In genomic region chr10:62311464-62311863, GRCm38 (mm10) we compare ENCODE assay signal across 9 mouse cellular contexts. TPM values are rescaled to one million over a fixed set of nuclear protein-coding genes. Genes with fewer than 3 reads are reported as not detected.
DNase-seq lines count a peak whose midpoint lies in the region; ATAC-seq and TF ChIP-seq lines count a peak whose summit lies in the region.
"Had no signal": no experiment of that assay in that cellular context is flagged by ENCODE, and none has a peak within 500 bp of the region (broad histone marks: within the 10 kb centered on the region; RNA-seq: fewer than 3 reads in every experiment).

No protein-coding gene starts in this region.

- peaks cover 10% of the 10 kb centered on the region for H3K4me1 ChIP-seq in thymus, adult 2 months (replicated peaks; ENCODE audit: control insufficient read depth, insufficient read depth, low read length)
- H3K4me1 ChIP-seq in embryonic facial prominence, embryonic 12.5 days, result peaks cover 24% of the 10 kb centered on the region
- peaks cover 17% of the 10 kb centered on the region for H3K4me1 ChIP-seq in liver, embryonic 11.5 days (replicated peaks; ENCODE audit: control insufficient read depth, insufficient read depth, low read length)
- H3K4me1 ChIP-seq in small intestine, adult 2 months (ENCODE audit: control insufficient read depth, insufficient read depth, insufficient read length, low read length), result peaks cover 12% of the 10 kb centered on the region
- H3K4me1 ChIP-seq in midbrain, postnatal 0 days (ENCODE audit: insufficient read depth, low read length), result no peaks in the 10 kb centered on the region

- H3K36me3 ChIP-seq in thymus, adult 2 months (ENCODE audit: control insufficient read depth, insufficient read depth, low read length), result no peaks in the 10 kb centered on the region
- no peaks in the 10 kb centered on the region for H3K36me3 ChIP-seq in embryonic facial prominence, embryonic 12.5 days
- H3K36me3 ChIP-seq in liver, embryonic 11.5 days (ENCODE audit: control insufficient read depth, insufficient read depth, low read length), result peaks cover 31% of the 10 kb centered on the region
- H3K36me3 ChIP-seq in small intestine, adult 2 months (ENCODE audit: control insufficient read depth, insufficient read depth, low read length), result no peaks in the 10 kb centered on the region
- H3K36me3 ChIP-seq in midbrain, postnatal 0 days (ENCODE audit: insufficient read depth, low read length), result peaks cover 18% of the 10 kb centered on the region
- H3K36me3 ChIP-seq: limb, embryonic 12.5 days had no signal

- 23% methylated on average over 6 of the region's 6 CpGs for WGBS in thymus, adult 2 months
- WGBS in embryonic facial prominence, embryonic 12.5 days, result 35% methylated on average over 6 of the region's 6 CpGs
- 44% methylated on average over 6 of the region's 6 CpGs for WGBS in liver, embryonic 11.5 days
- 3% methylated on average over 6 of the region's 6 CpGs for WGBS in small intestine, adult 2 months
- WGBS in midbrain, postnatal 0 days, result 60% methylated on average over 6 of the region's 6 CpGs

- no peak for ATAC-seq in embryonic facial prominence, embryonic 12.5 days (ENCODE audit: insufficient number of reproducible peaks, insufficient read depth, low FRiP score, low TSS enrichment)
- no peak for ATAC-seq in liver, embryonic 11.5 days (replicated peaks; ENCODE audit: low FRiP score)
- ATAC-seq in midbrain, postnatal 0 days (ENCODE audit: low FRiP score), result no peak

- peak; percentile 14 for DNase-seq in thymus, postnatal 0 days (ENCODE audit: low spot score)
- DNase-seq in thymus, adult 2 months, result no peak
- peak; percentile 45 for DNase-seq in heart, postnatal 25 days (ENCODE audit: low spot score)
- no peak for DNase-seq in liver, embryonic 11.5 days (ENCODE audit: low spot score)
- DNase-seq in cerebellum, postnatal 10 days, result no peak
- no peak for DNase-seq in midbrain, postnatal 0 days (ENCODE audit: low spot score)

- H3K9ac ChIP-seq in embryonic facial prominence, embryonic 12.5 days, result no peak overlapping the region
- no peak overlapping the region for H3K9ac ChIP-seq in liver, embryonic 11.5 days (ENCODE audit: low read depth, low read length)
- no peak overlapping the region for H3K9ac ChIP-seq in midbrain, postnatal 0 days (replicated peaks; ENCODE audit: low read length, poor library complexity, severe bottlenecking)
- H3K9ac ChIP-seq: limb, embryonic 12.5 days had no signal

- intact Hi-C loops in heart, postnatal 25 days (cut with DNase I), result no loop called here

- no peak overlapping the region for H3K4me2 ChIP-seq in embryonic facial prominence, embryonic 12.5 days (replicated peaks)
- H3K4me2 ChIP-seq in liver, embryonic 11.5 days, result 0 out of 2 replicates have a peak overlapping the region, but pooled peaks have one; percentile 3
- H3K4me2 ChIP-seq in midbrain, postnatal 0 days (ENCODE audit: low read depth, low read length, poor library complexity, severe bottlenecking), result no peak overlapping the region
- H3K4me2 ChIP-seq: limb, embryonic 12.5 days had no signal

- no peak overlapping the region for H3K4me3 ChIP-seq in thymus, adult 2 months (ENCODE audit: control insufficient read depth, insufficient read depth, low read length)
- no peak overlapping the region for H3K4me3 ChIP-seq in embryonic facial prominence, embryonic 12.5 days
- H3K4me3 ChIP-seq in liver, embryonic 11.5 days (ENCODE audit: low read depth, low read length), result no peak overlapping the region
- peak overlapping the region; percentile 25; the same call in 1 of the 2 replicates for H3K4me3 ChIP-seq in small intestine, adult 2 months (ENCODE audit: low read depth, low read length)
- H3K4me3 ChIP-seq in midbrain, postnatal 0 days (ENCODE audit: low read depth, low read length), result no peak overlapping the region
- H3K4me3 ChIP-seq: limb, embryonic 12.5 days had no signal

- H3K9me3 ChIP-seq in embryonic facial prominence, embryonic 12.5 days, result no peaks in the 10 kb centered on the region
- H3K9me3 ChIP-seq in liver, embryonic 11.5 days (ENCODE audit: control insufficient read depth, low read length), result no peaks in the 10 kb centered on the region
- no peaks in the 10 kb centered on the region for H3K9me3 ChIP-seq in midbrain, postnatal 0 days (ENCODE audit: low read length)
- H3K9me3 ChIP-seq: limb, embryonic 12.5 days had no signal

- no peak for TF ChIP-seq CTCF in thymus, adult 2 months (IDR thresholded peaks at IDR 0.05; ENCODE audit: borderline replicate concordance, control insufficient read depth, extremely low read depth, insufficient read depth, low read length, poor library complexity)
- TF ChIP-seq CTCF in small intestine, adult 2 months (IDR thresholded peaks at IDR 0.05; ENCODE audit: extremely low read depth, insufficient read length, insufficient replicate concordance, low read depth, low read length), result no peak
- no peak for TF ChIP-seq CTCF in midbrain, postnatal 0 days (IDR thresholded peaks at IDR 0.05)

- H3K27ac ChIP-seq in thymus, adult 2 months (ENCODE audit: control insufficient read depth, insufficient read depth, low read length), result no peak overlapping the region
- 0 out of 2 replicates have a peak overlapping the region, but pooled peaks have one; percentile 11 for H3K27ac ChIP-seq in embryonic facial prominence, embryonic 12.5 days
- no peak overlapping the region for H3K27ac ChIP-seq in liver, embryonic 11.5 days (ENCODE audit: low read depth, low read length)
- H3K27ac ChIP-seq in small intestine, adult 2 months (ENCODE audit: insufficient read depth, low read depth, low read length), result no peak overlapping the region
- H3K27ac ChIP-seq in midbrain, postnatal 0 days (ENCODE audit: low read depth, low read length), result no peak overlapping the region

- TF ChIP-seq POLR2A in thymus, adult 2 months (IDR thresholded peaks at IDR 0.05; ENCODE audit: control insufficient read depth, extremely low read depth, insufficient read depth, low read length, poor library complexity), result no peak
- TF ChIP-seq POLR2A in small intestine, adult 2 months (IDR thresholded peaks at IDR 0.05; ENCODE audit: low read depth, low read length), result no peak

- no peaks in the 10 kb centered on the region for H3K27me3 ChIP-seq in thymus, adult 2 months (ENCODE audit: control insufficient read depth, insufficient read depth, low read length)
- no peaks in the 10 kb centered on the region for H3K27me3 ChIP-seq in embryonic facial prominence, embryonic 12.5 days
- H3K27me3 ChIP-seq in liver, embryonic 11.5 days (replicated peaks; ENCODE audit: control insufficient read depth, insufficient read depth, low read length), result no peaks in the 10 kb centered on the region
- H3K27me3 ChIP-seq in small intestine, adult 2 months (ENCODE audit: control insufficient read depth, insufficient read depth, low read length), result no peaks in the 10 kb centered on the region
- no peaks in the 10 kb centered on the region for H3K27me3 ChIP-seq in midbrain, postnatal 0 days (ENCODE audit: insufficient read depth, low read length)
- H3K27me3 ChIP-seq: limb, embryonic 12.5 days had no signal

RNA-seq across cellular contexts. Expression of gene Tacr2, which starts 59.2 kb away (rescaled TPM):
- polyA plus RNA-seq in thymus, postnatal 0 days (2015; fragmentation: Nextera tagmentation; extraction: Ambion mirVana), result 0.05 and 0.06 TPM in 2 replicates
- polyA plus RNA-seq in thymus, adult 2 months (2012; rRNA removed), result 0.19 and 0.38 TPM in 2 replicates
- not detected in 2 replicates for polyA plus RNA-seq in embryonic facial prominence, embryonic 12.5 days (2016; fragmentation: Nextera tagmentation; extraction: Ambion mirVana)
- not detected for total RNA-seq in heart, postnatal 25 days (2021)
- not detected in 2 replicates for polyA plus RNA-seq in liver, embryonic 11.5 days (2014; fragmentation: Nextera tagmentation; extraction: Ambion mirVana)
- polyA plus RNA-seq in small intestine, adult 2 months (2012; rRNA removed), result 3.8 and 7.7 TPM in 2 replicates
- total RNA-seq in midbrain, postnatal 0 days (2014; rRNA removed), result not detected in 2 replicates
- polyA plus RNA-seq in midbrain, postnatal 0 days (2015; fragmentation: Nextera tagmentation; extraction: Ambion mirVana), result 0.06 TPM in 1 of 2 replicates, not detected in the other
- polyA plus RNA-seq: limb, embryonic 12.5 days had no signal

Comparison
In these comparisons a context has a peak if more than half of its experiments do, and no peak if none do; other contexts are left out.
1. DNase-seq: peak in thymus, postnatal 0 days (single experiment) and heart, postnatal 25 days (single experiment); none in thymus, adult 2 months (single experiment), liver, embryonic 11.5 days (single experiment), cerebellum, postnatal 10 days (0 of 2) and midbrain, postnatal 0 days (single experiment).